Mouse (Mus musculus): Measurements from ENCODE around the gene Lbx1. TPM values are rescaled to one million over a fixed set of nuclear protein-coding genes. Genes with fewer than 3 reads are reported as not detected.

The Lbx1 gene
- polyA plus RNA-seq, 1 experiment from 2014 or later = 0.49 TPM

DNA sequence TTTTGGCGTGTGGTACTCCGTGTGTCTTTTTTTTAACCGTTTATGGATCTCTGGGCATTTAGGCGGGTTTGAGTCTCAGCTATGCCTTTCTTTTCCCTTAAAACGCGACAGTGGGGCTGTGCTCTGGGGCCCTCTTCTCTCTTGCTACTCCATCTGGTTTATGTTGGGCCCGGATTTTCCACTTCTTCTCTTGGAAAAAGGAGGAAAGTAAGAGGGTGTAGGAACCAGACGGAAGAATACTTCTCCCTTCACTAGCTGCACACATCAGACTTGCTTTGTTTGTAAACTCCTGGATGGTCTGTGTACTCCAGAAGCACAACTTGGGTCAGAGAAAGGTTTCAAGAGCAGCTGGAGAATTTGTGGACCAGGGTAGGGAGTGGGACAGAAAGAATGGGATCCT, 1.5 kb upstream of the Lbx1 start:
- H3K27ac ChIP-seq (replicated peaks; ENCODE audit: low read depth, low read length) = no peak overlapping the region
- H3K36me3 ChIP-seq (ENCODE audit: control insufficient read depth, insufficient read depth, low read length) = no peaks in the 10 kb centered on the region
- ATAC-seq (ENCODE audit: low FRiP score, low TSS enrichment) = no peak
- no peaks in the 10 kb centered on the region for H3K9me3 ChIP-seq (ENCODE audit: control insufficient read depth, low read length)
- H3K4me1 ChIP-seq (ENCODE audit: control insufficient read depth, insufficient read depth, low read length) = 0 out of 2 replicates have a peak, but pooled peaks cover 4% of the 10 kb centered on the region
- no peak overlapping the region for H3K9ac ChIP-seq (replicated peaks; ENCODE audit: low read length)
- peaks cover 93% of the 10 kb centered on the region for H3K27me3 ChIP-seq (ENCODE audit: control insufficient read depth, insufficient read depth, low read length)
- H3K4me2 ChIP-seq (ENCODE audit: low read length) = no peak overlapping the region
- WGBS = 2% methylated on average over 8 of the region's 8 CpGs
- no peak overlapping the region for H3K4me3 ChIP-seq (replicated peaks; ENCODE audit: low read depth, low read length)
- DNase-seq = peak; percentile 27

DNA sequence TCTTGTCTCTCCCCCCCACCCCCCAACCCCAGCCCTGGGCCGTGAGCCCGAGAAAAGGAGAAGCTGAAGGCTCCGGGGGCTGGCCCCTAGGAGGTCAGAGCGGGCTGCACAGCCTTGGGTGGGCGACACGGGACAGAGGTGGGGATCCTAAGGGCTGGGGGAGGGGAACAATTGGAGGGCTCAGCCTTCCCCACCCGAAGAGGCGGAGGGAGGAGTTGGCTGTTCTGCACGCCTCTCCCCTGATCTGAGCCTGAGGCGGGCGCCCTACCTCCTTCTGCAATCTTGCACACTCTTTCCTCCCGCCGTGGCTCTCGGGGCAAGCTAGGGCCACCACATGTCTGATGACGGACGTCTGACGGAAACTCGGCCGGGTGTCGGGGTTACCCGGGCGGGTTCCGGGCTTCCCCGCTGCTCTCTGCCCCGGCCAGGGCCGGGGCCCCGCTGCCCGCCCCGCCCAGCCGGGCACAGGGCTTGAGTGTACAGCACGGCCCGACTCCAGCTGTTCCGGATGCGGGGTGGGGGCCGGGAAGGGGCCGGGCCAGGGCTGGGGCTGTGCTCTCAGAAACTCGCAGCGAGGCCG, 841 bp upstream of the Lbx1 start:
- peaks cover 92% of the 10 kb centered on the region for H3K27me3 ChIP-seq (ENCODE audit: control insufficient read depth, insufficient read depth, low read length)
- no peak overlapping the region for H3K27ac ChIP-seq (replicated peaks; ENCODE audit: low read depth, low read length)
- H3K4me3 ChIP-seq (replicated peaks; ENCODE audit: low read depth, low read length) = peak overlapping the region; percentile 14; the same call in 1 of the 2 replicates
- under 1% methylated on average over 39 of the region's 39 CpGs for WGBS
- peak; percentile 47 for DNase-seq
- no peak overlapping the region for H3K9ac ChIP-seq (replicated peaks; ENCODE audit: low read length)
- no peaks in the 10 kb centered on the region for H3K36me3 ChIP-seq (ENCODE audit: control insufficient read depth, insufficient read depth, low read length)
- H3K4me2 ChIP-seq (ENCODE audit: low read length) = peak overlapping the region; percentile 31
- ATAC-seq (ENCODE audit: low FRiP score, low TSS enrichment) = no peak; the same call in 1 of the 2 replicates
- H3K9me3 ChIP-seq (ENCODE audit: control insufficient read depth, low read length) = no peaks in the 10 kb centered on the region
- H3K4me1 ChIP-seq (ENCODE audit: control insufficient read depth, insufficient read depth, low read length) = 0 out of 2 replicates have a peak, but pooled peaks cover 4% of the 10 kb centered on the region

DNA sequence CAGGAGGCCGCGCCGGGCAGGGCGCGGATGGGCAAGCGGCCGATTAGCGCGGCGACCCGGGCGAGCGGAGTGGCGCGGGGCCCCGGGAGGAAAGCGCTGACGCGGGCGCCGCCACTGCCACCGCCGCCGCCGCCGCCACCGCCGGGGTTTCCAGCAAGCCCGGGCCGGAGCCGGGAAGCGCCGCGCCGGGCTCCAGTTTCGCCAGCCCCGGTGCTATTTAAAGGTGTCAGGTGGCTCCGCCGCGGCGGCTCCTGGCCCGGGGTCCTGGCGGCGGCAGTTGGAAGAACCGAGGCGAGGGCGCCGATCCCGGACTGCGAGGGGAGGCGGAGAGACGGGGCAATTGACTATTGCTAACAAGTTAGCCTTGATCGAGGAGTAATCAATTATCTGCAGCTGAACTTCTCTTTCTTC, 276 bp downstream of the Lbx1 start:
- ATAC-seq (ENCODE audit: low FRiP score, low TSS enrichment) = no peak
- no peaks in the 10 kb centered on the region for H3K36me3 ChIP-seq (ENCODE audit: control insufficient read depth, insufficient read depth, low read length)
- H3K27me3 ChIP-seq (ENCODE audit: control insufficient read depth, insufficient read depth, low read length) = peaks cover 91% of the 10 kb centered on the region
- H3K27ac ChIP-seq (replicated peaks; ENCODE audit: low read depth, low read length) = no peak overlapping the region
- no peak overlapping the region for H3K9ac ChIP-seq (replicated peaks; ENCODE audit: low read length)
- H3K9me3 ChIP-seq (ENCODE audit: control insufficient read depth, low read length) = no peaks in the 10 kb centered on the region
- H3K4me2 ChIP-seq (ENCODE audit: low read length) = peak overlapping the region; percentile 12; the same call in 1 of the 2 replicates
- peak; percentile 52 for DNase-seq
- peak overlapping the region; percentile 17 for H3K4me3 ChIP-seq (replicated peaks; ENCODE audit: low read depth, low read length)
- H3K4me1 ChIP-seq (ENCODE audit: control insufficient read depth, insufficient read depth, low read length) = 0 out of 2 replicates have a peak, but pooled peaks cover 4% of the 10 kb centered on the region
- under 1% methylated on average over 48 of the region's 53 CpGs for WGBS

DNA sequence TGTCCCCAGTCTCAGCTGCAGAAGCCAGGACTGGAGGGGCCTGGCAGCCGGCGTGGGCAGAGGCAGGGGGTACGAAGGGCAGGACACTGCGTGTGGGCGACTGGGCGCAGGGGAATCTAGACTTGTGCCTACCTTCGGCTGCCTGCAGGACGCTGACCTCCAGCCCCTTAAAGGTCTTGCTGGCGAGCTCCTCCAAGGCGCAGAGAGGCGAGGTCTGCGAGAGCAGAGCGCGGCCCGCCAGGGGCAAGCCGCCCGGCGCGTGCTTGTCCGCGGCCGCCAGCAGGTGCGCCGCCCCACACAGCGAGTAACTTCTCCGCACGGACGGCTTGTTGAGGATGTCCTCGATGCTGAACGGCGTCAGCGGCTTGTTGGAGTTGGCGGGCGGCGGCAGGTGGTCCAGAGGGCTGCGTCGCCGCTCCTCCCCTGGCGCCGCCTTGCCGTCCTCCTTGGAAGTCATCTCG, 811 bp downstream of the Lbx1 start:
- Histone ChIP-seq H3K9me3 (ENCODE audit: control insufficient read depth, low read length) (no peaks in the 10 kb centered on the region), H3K27me3 (ENCODE audit: control insufficient read depth, insufficient read depth, low read length) (peaks cover 92% of the 10 kb centered on the region), H3K9ac (replicated peaks; ENCODE audit: low read length) (no peak overlapping the region), H3K4me3 (replicated peaks; ENCODE audit: low read depth, low read length) (peak overlapping the region; percentile 17), H3K27ac (replicated peaks; ENCODE audit: low read depth, low read length) (no peak overlapping the region), H3K4me2 (ENCODE audit: low read length) (peak overlapping the region; percentile 12; the same call in 1 of the 2 replicates), H3K4me1 (ENCODE audit: control insufficient read depth, insufficient read depth, low read length) (0 out of 2 replicates have a peak, but pooled peaks cover 4% of the 10 kb centered on the region), H3K36me3 (ENCODE audit: control insufficient read depth, insufficient read depth, low read length) (no peaks in the 10 kb centered on the region)
- peak; percentile 54 for DNase-seq
- ATAC-seq (ENCODE audit: low FRiP score, low TSS enrichment) = no peak
- under 1% methylated on average over 42 of the region's 42 CpGs for WGBS

DNA sequence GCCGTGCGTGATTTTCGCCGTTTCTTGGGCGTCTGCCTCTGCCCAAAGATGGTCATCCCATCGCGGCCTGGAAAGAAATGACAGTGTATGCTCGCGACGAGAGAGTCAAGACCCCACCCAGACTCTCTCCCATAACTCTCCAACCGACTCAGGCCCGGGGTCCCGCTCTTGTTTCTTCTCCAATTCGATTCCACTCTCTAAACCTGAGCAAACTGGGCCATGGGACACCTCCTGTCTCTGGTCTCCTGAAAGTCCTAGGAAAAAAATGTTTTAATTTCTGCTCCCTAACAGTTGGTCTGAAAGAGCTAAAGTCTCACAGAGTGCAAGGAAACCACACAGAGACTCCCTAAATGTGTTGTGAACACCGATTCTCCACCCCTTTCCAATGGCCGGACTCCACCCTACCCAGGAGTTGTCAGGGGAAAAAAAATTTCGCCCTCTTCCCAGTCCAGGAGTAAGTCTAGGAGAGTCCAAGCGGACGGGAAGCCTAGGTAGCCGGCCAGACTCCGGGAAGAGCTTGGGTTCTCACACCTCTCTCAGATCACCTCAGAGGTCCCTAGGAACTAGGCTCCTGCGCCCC, 1.3 kb downstream of the Lbx1 start:
- Histone ChIP-seq H3K9me3 (ENCODE audit: control insufficient read depth, low read length) (no peaks in the 10 kb centered on the region), H3K4me3 (replicated peaks; ENCODE audit: low read depth, low read length) (no peak overlapping the region), H3K36me3 (ENCODE audit: control insufficient read depth, insufficient read depth, low read length) (no peaks in the 10 kb centered on the region), H3K4me1 (ENCODE audit: control insufficient read depth, insufficient read depth, low read length) (0 out of 2 replicates have a peak, but pooled peaks cover 4% of the 10 kb centered on the region), H3K9ac (replicated peaks; ENCODE audit: low read length) (no peak overlapping the region), H3K27me3 (ENCODE audit: control insufficient read depth, insufficient read depth, low read length) (peaks cover 93% of the 10 kb centered on the region), H3K4me2 (ENCODE audit: low read length) (no peak overlapping the region), H3K27ac (replicated peaks; ENCODE audit: low read depth, low read length) (no peak overlapping the region)
- DNase-seq (peak; percentile 42), ATAC-seq (ENCODE audit: low FRiP score, low TSS enrichment) (no peak)
- 1% methylated on average over 22 of the region's 22 CpGs for WGBS

DNA sequence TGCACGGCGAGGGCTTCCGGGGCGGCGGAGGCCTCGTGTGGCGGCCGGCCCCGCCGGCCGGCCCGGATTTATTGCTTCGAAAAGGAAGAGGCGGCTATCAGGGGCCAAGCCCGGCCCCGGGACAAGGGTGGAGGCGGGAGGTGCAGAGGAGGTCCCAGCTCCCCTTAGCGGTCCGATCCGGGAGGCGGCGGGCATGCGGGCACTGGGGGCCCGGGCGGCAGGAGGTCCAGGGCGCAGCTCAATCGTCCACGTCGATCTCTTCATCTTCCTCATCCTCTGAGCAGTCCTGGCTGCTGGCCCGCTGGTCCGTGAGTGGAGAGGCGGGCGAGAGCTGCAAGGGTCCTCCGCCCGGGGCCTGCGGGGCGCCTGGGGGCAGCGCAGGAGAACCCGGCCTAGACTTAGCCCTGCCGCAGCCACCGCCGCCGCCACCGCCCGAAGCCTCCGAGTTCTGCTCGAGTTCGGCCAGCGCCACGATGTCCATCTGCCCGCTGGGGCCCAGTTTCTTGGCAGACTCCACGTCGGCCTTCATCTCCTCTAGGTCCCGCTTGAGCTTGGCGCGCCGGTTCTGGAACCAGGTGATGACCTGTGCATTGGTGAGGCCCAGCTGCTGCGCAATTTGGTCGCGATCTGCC, 2.0 kb downstream of the Lbx1 start:
- Histone ChIP-seq H3K27ac (replicated peaks; ENCODE audit: low read depth, low read length) (no peak overlapping the region), H3K4me2 (ENCODE audit: low read length) (no peak overlapping the region), H3K9ac (replicated peaks; ENCODE audit: low read length) (no peak overlapping the region), H3K36me3 (ENCODE audit: control insufficient read depth, insufficient read depth, low read length) (no peaks in the 10 kb centered on the region), H3K27me3 (ENCODE audit: control insufficient read depth, insufficient read depth, low read length) (peaks cover 93% of the 10 kb centered on the region), H3K4me1 (ENCODE audit: control insufficient read depth, insufficient read depth, low read length) (0 out of 2 replicates have a peak, but pooled peaks cover 4% of the 10 kb centered on the region), H3K9me3 (ENCODE audit: control insufficient read depth, low read length) (no peaks in the 10 kb centered on the region), H3K4me3 (replicated peaks; ENCODE audit: low read depth, low read length) (no peak overlapping the region)
- ATAC-seq (ENCODE audit: low FRiP score, low TSS enrichment) (no peak), DNase-seq (no peak)
- WGBS = under 1% methylated on average over 60 of the region's 60 CpGs

DNA sequence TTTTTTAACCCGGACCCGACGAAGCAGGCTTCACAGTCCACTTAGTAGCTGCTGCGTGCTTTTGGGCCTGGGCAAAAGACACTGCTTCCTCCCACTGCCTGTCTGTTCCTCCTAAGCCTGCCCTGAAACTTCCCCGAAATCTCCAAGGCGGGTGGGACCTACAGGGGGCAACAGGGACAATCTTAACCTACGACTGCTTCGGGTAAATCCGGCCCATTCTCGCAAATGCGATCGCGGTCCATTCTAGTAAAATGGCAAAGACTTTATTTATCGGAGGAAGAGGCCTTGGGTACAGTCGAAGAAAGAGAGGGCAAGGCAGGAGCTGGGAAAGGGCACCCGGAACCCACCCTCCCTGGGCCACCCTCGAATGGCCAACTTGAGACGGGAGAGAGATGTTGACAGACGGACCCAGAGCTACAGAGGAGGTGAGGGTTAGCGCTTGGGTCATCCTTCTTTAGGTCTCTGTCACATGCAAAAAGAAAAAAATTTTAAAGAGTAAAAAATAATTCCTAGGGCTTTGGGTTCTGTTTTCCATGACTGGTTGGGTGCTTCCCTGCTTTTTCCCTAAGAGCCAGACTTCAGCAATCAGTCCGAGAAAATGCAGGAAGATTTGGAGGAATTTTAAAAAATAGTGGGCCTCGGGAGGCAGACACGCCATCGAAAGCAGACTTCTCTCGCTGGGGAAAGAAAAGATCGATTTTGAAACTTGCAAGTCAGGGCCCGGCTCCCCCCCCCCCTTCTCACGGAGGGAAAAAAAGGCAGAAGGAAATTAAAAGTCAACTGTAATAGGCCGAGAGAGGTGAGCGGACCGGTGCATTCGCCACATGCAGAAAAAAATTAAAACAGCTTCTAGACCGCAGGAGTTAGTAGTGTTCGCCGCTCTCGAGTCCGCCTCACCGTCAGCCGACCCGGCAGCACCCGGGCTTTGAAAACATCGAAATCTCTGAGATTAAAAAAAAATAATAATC, 2.9 kb downstream of the Lbx1 start:
- Histone ChIP-seq H3K27ac (replicated peaks; ENCODE audit: low read depth, low read length) (no peak overlapping the region), H3K4me3 (replicated peaks; ENCODE audit: low read depth, low read length) (no peak overlapping the region), H3K4me1 (ENCODE audit: control insufficient read depth, insufficient read depth, low read length) (0 out of 2 replicates have a peak, but pooled peaks cover 4% of the 10 kb centered on the region), H3K27me3 (ENCODE audit: control insufficient read depth, insufficient read depth, low read length) (peaks cover 93% of the 10 kb centered on the region), H3K9me3 (ENCODE audit: control insufficient read depth, low read length) (no peaks in the 10 kb centered on the region), H3K4me2 (ENCODE audit: low read length) (no peak overlapping the region), H3K9ac (replicated peaks; ENCODE audit: low read length) (no peak overlapping the region), H3K36me3 (ENCODE audit: control insufficient read depth, insufficient read depth, low read length) (no peaks in the 10 kb centered on the region)
- DNase-seq = peak; percentile 46
- no peak for ATAC-seq (ENCODE audit: low FRiP score, low TSS enrichment)
- 1% methylated on average over 42 of the region's 42 CpGs for WGBS

DNA sequence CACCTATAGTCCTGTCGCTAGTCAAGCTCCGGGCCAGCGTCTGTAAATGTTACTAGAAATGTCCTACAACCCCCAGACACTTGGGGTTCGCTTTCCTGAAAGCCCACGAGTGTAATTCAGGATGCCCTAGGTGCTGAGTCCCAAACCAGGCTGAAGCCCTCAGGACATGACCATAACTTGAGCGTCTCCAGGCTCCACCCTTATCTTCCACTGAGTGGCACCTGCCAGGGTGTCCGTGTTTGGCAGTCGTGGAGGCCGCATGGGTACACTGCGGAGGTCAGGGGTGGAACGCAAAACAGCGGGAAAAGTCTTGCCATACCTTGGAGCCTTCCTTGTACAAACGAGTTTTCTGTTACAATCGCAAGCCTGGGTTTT, 3.6 kb downstream of the Lbx1 start:
- Histone ChIP-seq H3K9ac (replicated peaks; ENCODE audit: low read length) (no peak overlapping the region), H3K4me3 (replicated peaks; ENCODE audit: low read depth, low read length) (no peak overlapping the region), H3K9me3 (ENCODE audit: control insufficient read depth, low read length) (no peaks in the 10 kb centered on the region), H3K27ac (replicated peaks; ENCODE audit: low read depth, low read length) (no peak overlapping the region), H3K4me2 (ENCODE audit: low read length) (peak overlapping the region; percentile 42; the same call in 1 of the 2 replicates), H3K27me3 (ENCODE audit: control insufficient read depth, insufficient read depth, low read length) (peaks cover 93% of the 10 kb centered on the region), H3K4me1 (ENCODE audit: control insufficient read depth, insufficient read depth, low read length) (0 out of 2 replicates have a peak, but pooled peaks cover 4% of the 10 kb centered on the region), H3K36me3 (ENCODE audit: control insufficient read depth, insufficient read depth, low read length) (no peaks in the 10 kb centered on the region)
- no peak for ATAC-seq (ENCODE audit: low FRiP score, low TSS enrichment)
- 2% methylated on average over 14 of the region's 14 CpGs for WGBS
- DNase-seq = peak; percentile 42

Data from midbrain, embryonic 14.5 days (tissue).